Mouse (Mus musculus): ENCODE data around the gene Rab20.

DNA sequence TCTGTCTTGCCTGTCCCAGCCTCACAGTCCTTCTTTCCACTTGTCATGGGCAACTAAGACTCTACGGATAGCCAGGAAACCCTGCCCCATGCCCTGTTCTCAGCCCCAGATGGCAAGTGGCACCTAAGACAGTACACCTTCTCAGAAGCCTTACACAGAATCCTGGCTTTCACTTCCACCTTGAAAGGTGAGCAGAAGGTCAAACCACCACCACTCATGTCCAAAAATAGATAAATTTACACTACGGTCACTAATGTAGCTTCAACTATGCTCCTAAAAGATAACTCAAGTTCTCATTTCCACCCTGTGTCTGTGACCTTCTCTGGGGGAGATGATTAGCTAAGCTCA lies 15.0 kb downstream of the Rab20 start:
- TF ChIP-seq EP300 (IDR thresholded peaks at IDR 0.05; ENCODE audit: insufficient read depth, low read depth, low read length) (no peak), CTCF (IDR thresholded peaks at IDR 0.05; ENCODE audit: low read depth, low read length) (no peak)
